Mouse (Mus musculus) liver, embryonic 14.5 days (tissue): ENCODE results near the gene Insyn1. TPM values are rescaled to one million over a fixed set of nuclear protein-coding genes. Genes with fewer than 3 reads are reported as not detected.

ENCODE experiments used
- ATAC-seq: fragments of 200-750 bp; cut with Nextera tagmentation; 2 replicates; pipeline ENCODE4 v1.8.0; 2017; ENCODE audit warnings: moderate number of reproducible peaks, mild to moderate bottlenecking, moderate library complexity; ENCODE audit not compliant: insufficient read depth
- DNase-seq, 3 experiments: peaks; one replicate each; pipeline ENCODE4 v3.0.0-alpha.2; 2012 to 2013; ENCODE audit warnings: low read depth in 3 of 3, low spot score in 3 of 3
- H3K27ac ChIP-seq: fragments of 300-500 bp; sonication (generic); 2 replicates; pipeline ENCODE4 v1.5.1; 2014; ENCODE audit warnings: moderate library complexity, mild to moderate bottlenecking, control low read depth, inconsistent platforms
- H3K27me3 ChIP-seq: fragments of 300-500 bp; sonication (generic); 2 replicates; pipeline ENCODE4 v1.6.1; 2014; ENCODE audit warnings: mild to moderate bottlenecking, low read length, moderate library complexity; ENCODE audit not compliant: control insufficient read depth, insufficient read depth
- H3K36me3 ChIP-seq: fragments of 300-500 bp; sonication (generic); replicated peaks from 2 replicates; pipeline ENCODE4 v1.6.1; 2014; ENCODE audit warnings: low read depth; ENCODE audit not compliant: control insufficient read depth, insufficient read depth
- H3K4me1 ChIP-seq, 2 experiments: fragments of 200-500 bp in 1 of 2; fragments of 300-500 bp in 1 of 2; sonication (generic) in 1 of 2; replicated peaks; 2 replicates each; pipeline ENCODE4 v1.6.1; 2012 to 2014; ENCODE audit warnings: antibody characterized with exemption in 1 of 2, inconsistent platforms in 1 of 2, low read length in 1 of 2; ENCODE audit not compliant: control insufficient read depth in 2 of 2, insufficient read depth in 2 of 2
- H3K4me2 ChIP-seq: fragments of 300-500 bp; sonication (generic); 2 replicates; pipeline ENCODE4 v1.6.1; 2014; ENCODE audit warnings: low read depth, mild to moderate bottlenecking, control low read depth, moderate library complexity
- H3K4me3 ChIP-seq, 2 experiments: fragments of 200-500 bp in 1 of 2; fragments of 300-500 bp in 1 of 2; sonication (generic) in 1 of 2; 2 replicates each; pipeline ENCODE4 v1.5.1; 2012 to 2014; ENCODE audit warnings: low read depth in 2 of 2, low read length in 2 of 2, mild to moderate bottlenecking in 2 of 2, control low read depth in 1 of 2, inconsistent platforms in 1 of 2, moderate library complexity in 1 of 2; ENCODE audit not compliant: insufficient read depth in 1 of 2
- H3K9ac ChIP-seq: fragments of 300-500 bp; sonication (generic); replicated peaks from 2 replicates; pipeline ENCODE4 v1.6.1; 2014; ENCODE audit warnings: mild to moderate bottlenecking, control low read depth, moderate library complexity
- H3K9me3 ChIP-seq: fragments of 300-500 bp; sonication (generic); 2 replicates; pipeline ENCODE4 v1.6.1; 2016; ENCODE audit warnings: low read length, mixed read lengths; ENCODE audit not compliant: control insufficient read depth
- CTCF ChIP-seq: IDR thresholded peaks from 2 replicates; pipeline ENCODE4 v1.5.1; 2016; ENCODE audit warnings: antibody characterized with exemption, low read depth, control low read depth
- EP300 ChIP-seq: IDR thresholded peaks from 2 replicates; pipeline ENCODE4 v1.6.1; 2016; ENCODE audit warnings: antibody characterized with exemption, low read depth
- WGBS: fragments of 180-500 bp; shearing (Covaris S2); extraction: QIAGEN DNeasy Blood & Tissue Kit; methylation state at CpG from one replicate; pipeline ENCODE4 v1.1.7; 2014; ENCODE audit not compliant: insufficient replicate concordance; 5-methylcytosine and 5-hydroxymethylcytosine counted together
- polyA plus RNA-seq, 2 experiments: library from polyadenylated mRNA; depleted of rRNA in 1 of 2; stranded (reverse) in 1 of 2; unstranded in 1 of 2; fragments of >200 nt; fragmentation: Nextera tagmentation in 1 of 2; extraction: Ambion mirVana in 1 of 2; gene quantifications; 2 replicates each; pipeline versions ENCODE4 v1.2.1 to v1.2.3; 2012 to 2014

The Insyn1 gene
- polyA plus RNA-seq, 2 experiments: 0.08 TPM; not detected in 1

DNA sequence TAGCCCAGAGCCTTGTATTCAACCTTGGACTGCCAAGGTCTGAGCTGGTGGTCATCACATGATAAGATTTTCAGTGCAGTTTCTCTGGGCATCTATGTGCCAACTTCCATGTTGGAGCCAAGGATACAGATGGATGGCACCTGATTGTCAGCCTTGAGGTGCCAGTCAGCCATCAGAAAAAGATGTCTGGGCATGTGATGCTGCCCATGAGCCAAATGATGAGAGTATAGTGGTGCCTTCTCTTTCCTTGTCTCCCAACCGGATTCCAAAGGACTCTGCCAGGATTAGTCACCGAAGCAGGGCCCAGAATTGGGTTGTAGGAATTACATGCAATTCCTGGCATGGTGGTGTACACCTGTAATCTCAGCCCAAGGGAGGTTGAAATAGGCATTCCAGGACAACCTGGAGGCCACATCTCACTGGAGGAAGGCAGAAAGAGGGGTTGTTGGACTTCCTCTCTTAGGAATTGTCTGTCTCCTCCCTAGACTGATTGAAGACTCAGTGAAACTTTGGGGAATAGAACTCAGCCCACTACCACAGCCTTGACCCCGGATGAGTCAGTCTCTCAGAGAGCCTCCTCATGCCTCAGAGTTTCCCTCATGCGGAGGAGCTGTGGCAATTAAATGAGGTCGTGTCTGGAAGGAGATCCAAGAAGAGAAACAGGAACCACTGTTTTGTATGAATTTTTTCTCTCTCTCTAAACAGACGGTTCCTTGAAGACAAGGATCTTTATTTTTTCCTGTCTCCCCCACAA is 46.9 kb upstream of the Insyn1 start:
- Histone ChIP-seq H3K4me2 (no peak overlapping the region), H3K9me3 (no peaks in the 10 kb centered on the region), H3K9ac (no peak overlapping the region), H3K4me3 (no peak overlapping the region), H3K36me3 (no peaks in the 10 kb centered on the region), H3K27me3 (no peaks in the 10 kb centered on the region), H3K27ac (no peak overlapping the region), H3K4me1 (no peaks in the 10 kb centered on the region)
- ATAC-seq: no peak
- 30% methylated on average over 6 of the region's 6 CpGs for WGBS
- DNase-seq: no peak
- no peak for TF ChIP-seq CTCF
- TF ChIP-seq EP300: no peak

GRCm38 (mm10) chr9:58442105-58443010 is 46.0 kb upstream of the Insyn1 start:
- Histone ChIP-seq H3K27me3 (no peaks in the 10 kb centered on the region), H3K4me2 (no peak overlapping the region), H3K9ac (no peak overlapping the region), H3K4me1 (no peaks in the 10 kb centered on the region), H3K9me3 (no peaks in the 10 kb centered on the region), H3K36me3 (no peaks in the 10 kb centered on the region), H3K27ac (no peak overlapping the region), H3K4me3 (no peak overlapping the region)
- 22% methylated on average over 7 of the region's 7 CpGs for WGBS
- no peak for DNase-seq
- no peak for ATAC-seq
- TF ChIP-seq EP300 (no peak), CTCF (no peak)

- no peak overlapping the region for H3K27ac ChIP-seq
- H3K4me1 ChIP-seq: no peaks in the 10 kb centered on the region
- H3K4me3 ChIP-seq: no peak overlapping the region
- no peaks in the 10 kb centered on the region for H3K9me3 ChIP-seq
- WGBS: 42% methylated on average over 3 of the region's 3 CpGs
- no peak overlapping the region for H3K9ac ChIP-seq
- ATAC-seq (no peak), DNase-seq (no peak)
- H3K4me2 ChIP-seq: no peak overlapping the region
- H3K27me3 ChIP-seq: no peaks in the 10 kb centered on the region
- no peak for TF ChIP-seq CTCF
- no peak for TF ChIP-seq EP300
- H3K36me3 ChIP-seq: no peaks in the 10 kb centered on the region
These were observed 45.3 kb upstream of the Insyn1 start for GRCm38 (mm10) chr9:58443061-58443460.

DNA sequence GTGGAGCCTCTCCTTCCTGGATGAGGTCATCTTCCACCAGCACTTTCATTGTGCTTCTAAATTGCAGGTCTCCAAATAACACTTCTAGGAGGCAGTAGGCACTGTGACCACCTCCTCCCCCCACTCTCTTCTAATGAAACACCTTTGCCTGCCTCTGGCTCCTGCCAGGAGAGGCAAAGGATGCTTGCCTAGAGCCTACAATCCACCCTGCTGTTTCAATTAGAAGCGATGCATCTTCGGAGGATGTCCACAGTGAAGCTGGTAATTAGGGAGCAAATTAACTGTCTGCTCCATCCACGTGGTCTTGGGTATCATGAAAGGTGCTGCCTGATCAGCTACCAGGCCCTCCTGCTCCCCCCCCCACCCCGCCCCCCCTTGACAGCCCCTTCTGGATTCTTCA is 41.6 kb upstream of the Insyn1 start:
- ATAC-seq (no peak), DNase-seq (no peak)
- Histone ChIP-seq H3K27ac (no peak overlapping the region), H3K36me3 (no peaks in the 10 kb centered on the region), H3K9me3 (no peaks in the 10 kb centered on the region), H3K4me3 (no peak overlapping the region), H3K9ac (no peak overlapping the region), H3K27me3 (no peaks in the 10 kb centered on the region), H3K4me2 (no peak overlapping the region), H3K4me1 (no peaks in the 10 kb centered on the region)
- WGBS: 37% methylated on average over 4 of the region's 4 CpGs
- TF ChIP-seq EP300 (no peak), CTCF (no peak)

- H3K27me3 ChIP-seq: no peaks in the 10 kb centered on the region
- H3K4me3 ChIP-seq: no peak overlapping the region
- no peak for TF ChIP-seq CTCF
- 48% methylated on average over 12 of the region's 12 CpGs for WGBS
- no peak overlapping the region for H3K4me2 ChIP-seq
- H3K4me1 ChIP-seq: no peaks in the 10 kb centered on the region
- no peak for DNase-seq
- H3K9me3 ChIP-seq: no peaks in the 10 kb centered on the region
- no peaks in the 10 kb centered on the region for H3K36me3 ChIP-seq
- H3K27ac ChIP-seq: no peak overlapping the region
- H3K9ac ChIP-seq: no peak overlapping the region
- ATAC-seq: no peak
These were observed 40.3 kb upstream of the Insyn1 start for GRCm38 (mm10) chr9:58447997-58448595.
